Mouse (Mus musculus): Measurements from ENCODE around the gene Cyp21a1.
A peak's percentile ranks its signal among the peaks of the same experiment; 100 is the strongest.
"Not testable (repeated sequence)": the region's sequence is repeated elsewhere in the genome, so short reads cannot be mapped to it uniquely, and the experiment has no call there.

The Cyp21a1 gene

DNA sequence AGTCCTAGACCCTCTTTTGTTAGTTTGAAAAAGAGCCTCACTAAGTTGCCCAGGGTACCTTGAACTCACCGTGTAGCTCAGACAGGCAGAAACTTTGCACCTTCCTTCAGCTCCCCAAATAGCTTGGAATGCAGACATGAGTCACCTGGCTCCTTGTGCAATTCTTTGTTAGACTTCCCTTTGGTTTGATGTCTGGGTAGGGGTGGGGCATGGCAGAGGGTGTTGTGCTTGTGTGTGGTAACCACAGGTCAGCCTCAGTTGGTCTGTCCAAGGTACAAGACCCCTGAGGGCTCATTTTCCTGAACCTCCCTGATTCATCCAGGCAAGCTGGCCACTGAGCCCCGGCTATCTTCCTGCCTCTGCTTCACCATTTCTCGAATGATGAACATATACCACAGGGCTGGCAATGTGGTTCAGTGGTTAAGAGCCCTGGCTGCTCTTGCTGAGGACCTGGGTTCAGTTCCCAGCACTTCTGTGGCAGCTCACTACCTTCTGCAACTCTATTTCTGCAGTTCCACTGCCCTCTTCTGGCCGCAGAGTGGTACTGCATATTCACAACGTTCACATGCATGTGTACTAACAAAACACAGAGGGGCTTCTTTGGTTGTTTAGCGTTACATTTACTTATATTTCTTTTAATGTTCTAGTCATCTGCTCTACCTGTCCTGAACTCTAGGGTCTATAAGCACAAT is 656 bp upstream of the Cyp21a1 start:
- DNase-seq (ENCODE audit: low spot score in 2 of 2), result no peak

DNA sequence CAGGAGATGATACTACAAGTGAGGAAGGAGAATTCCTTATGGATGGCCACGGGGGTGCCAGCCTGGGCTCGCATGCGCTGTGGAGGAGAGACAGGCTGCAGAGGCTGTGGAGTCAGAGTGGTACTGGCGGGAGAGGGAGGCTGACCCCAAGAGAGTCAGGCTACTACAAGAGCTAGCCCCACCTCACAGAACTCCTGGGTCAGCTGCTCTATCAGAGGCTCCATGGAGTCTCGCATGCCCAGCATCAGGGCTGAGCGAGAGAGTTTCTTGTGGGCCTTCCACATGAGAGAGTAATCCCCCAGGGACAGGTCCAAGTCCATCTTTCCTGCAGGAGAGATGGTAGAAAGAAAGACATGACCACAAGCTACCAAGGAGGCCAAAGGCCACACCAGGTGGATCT is 994 bp downstream of the Cyp21a1 start:
- not testable (repeated sequence) for DNase-seq (ENCODE audit: low spot score in 2 of 2)

DNA sequence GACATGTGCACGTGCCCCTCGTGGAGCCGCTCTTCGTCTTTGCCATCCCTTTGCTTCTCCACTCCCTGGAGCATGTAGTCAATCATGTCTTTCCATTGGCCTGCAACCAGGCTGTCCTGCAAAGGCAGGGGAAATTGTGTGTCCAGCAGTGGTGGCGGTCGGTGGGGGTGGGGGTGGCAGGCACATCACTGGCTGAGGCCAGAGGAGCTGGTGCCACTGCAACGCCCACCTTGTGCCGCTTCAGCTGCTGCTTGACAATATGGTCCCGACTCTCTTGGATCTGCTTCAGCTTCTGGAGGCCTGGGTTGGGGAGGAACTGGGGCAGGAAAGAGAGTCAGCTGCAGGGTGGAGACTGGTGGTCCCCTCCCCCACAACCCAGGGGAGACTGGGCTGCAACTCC is 1.6 kb downstream of the Cyp21a1 start:
- not testable (repeated sequence) for DNase-seq (ENCODE audit: low spot score in 2 of 2)

DNA sequence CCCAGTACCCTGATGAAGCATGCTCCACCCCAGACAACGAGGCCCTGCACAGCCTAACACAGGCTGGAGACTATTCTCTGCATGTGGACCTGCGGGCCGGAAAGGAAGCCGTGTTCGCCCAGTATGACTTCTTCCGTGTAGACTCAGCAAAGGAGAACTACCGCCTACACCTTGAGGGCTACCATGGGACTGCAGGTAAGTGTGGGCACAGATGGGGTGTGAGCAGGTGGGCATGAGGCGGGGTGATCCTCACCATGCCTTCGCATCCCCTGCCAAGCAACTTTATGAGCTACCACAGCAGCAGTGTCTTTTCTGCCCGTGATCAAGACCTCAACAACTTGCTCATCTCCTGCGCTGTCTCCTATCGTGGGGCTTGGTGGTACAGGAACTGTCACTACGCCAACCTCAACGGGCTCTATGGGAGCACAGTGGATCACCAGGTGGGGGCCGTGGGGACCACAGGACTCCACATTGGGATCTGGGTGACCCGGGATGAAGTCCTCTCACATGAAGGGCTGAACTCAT is 3.5 kb downstream of the Cyp21a1 start:
- not testable (repeated sequence) for DNase-seq (ENCODE audit: low spot score in 2 of 2)

DNA sequence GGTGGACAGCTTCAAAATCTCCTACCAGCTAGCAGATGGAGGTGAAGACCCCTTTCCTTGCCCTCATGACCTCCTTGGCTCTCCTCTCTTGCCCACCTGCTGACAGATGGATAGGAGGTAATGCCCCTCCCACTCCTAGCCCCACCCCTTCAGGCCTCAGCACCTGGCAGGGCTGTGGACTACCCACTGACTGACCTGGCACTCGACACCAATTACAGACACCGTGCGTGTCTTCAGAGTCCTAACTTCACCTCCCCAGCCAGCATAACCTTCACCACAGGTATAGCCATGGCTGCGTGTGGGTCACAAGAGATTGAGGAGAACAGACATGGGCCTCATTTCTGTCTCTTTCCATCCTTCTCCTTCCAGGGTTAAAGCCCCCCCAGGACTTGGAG is 4.8 kb downstream of the Cyp21a1 start:
- DNase-seq (ENCODE audit: low spot score in 2 of 2), result no peak

DNA sequence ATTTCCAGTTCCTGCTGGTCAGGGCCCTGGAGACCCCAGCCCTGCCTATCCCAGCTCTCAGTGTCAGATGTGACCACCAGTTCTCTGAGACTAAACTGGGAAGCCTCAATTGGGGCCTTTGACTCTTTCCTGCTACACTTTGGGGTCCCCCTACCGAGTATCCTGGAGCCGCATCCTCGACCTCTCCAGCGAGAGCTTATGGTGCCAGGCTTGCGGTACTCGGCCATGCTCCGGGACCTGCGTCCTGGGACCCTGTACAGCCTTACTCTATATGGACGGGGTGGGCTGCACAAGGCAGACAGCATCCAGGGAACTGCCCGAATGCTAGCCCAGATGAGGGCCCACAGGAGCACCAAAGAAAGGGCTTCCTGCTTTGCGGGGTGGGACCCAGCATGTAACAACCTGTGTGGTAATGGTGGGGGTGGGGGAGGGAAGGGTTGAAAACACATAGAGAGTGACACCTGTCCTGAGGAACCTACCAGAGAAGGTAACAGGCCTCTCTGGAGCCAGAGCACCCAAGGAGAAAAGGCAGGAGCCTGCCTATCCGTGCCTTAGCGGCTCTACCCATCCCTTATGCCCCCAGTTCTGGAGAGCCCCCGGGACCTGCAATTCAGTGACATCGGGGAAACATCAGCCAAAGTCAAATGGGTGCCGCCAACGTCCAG is 5.4 kb downstream of the Cyp21a1 start:
- no peak for DNase-seq (ENCODE audit: low spot score in 2 of 2)

DNA sequence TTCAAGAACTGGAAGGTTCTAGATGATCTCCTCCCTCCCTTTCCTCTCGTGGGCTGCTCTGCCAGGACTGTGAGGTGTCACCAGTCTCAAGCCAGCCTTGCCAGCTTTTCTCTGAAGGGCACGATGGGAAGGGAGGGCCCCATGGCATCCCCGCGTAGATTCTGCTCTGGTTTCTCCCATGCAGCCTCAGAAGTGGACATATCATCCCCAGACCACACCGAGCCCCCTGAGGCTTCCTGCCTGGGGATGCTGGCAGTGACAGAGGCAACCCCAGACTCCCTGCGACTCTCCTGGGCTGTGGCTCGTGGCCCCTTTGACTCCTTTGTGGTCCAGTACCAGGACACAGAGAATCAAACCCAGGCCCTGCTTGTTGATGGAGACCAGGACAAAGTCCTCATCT is 6.3 kb downstream of the Cyp21a1 start:
- DNase-seq (ENCODE audit: low spot score in 2 of 2), result not testable (repeated sequence)

DNA sequence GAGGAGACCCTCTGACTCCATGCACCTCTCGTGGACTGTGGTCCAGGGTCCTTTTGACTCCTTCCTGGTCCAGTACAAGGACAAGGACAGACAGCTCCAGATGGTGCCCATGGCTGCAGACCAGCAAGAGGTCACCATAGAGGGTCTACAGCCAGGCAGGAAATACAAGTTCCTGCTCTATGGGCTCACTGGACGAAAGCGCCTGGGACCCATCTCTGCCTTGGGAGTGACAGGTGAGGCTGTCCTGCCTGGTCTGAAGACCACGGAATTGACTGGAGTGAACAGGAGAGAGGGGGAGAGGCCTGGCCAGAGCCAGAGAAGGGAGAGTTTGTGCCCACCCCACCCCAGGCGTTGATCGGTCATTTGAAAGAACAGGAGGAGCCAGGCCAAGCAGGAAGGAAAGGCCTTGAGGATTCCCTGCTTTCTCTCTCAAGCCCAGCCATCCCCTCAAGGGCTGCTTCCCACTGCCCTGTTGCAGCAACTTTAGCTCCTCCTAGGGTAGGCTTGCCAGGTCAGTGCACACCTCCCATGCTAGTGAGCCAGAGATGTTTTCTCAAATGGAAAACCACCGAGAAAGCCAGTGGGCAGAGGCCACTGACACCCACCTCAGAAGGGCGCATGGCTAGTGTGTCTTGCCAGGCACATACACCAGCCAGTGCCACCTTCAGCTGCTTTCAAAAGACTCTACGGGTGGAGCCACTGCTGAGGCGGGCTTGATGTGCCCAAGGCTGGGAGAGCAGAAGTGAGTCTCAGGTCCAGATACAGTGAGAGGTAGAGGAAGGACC is 7.0 kb downstream of the Cyp21a1 start:
- not testable (repeated sequence) for DNase-seq (ENCODE audit: low spot score in 2 of 2)

DNA sequence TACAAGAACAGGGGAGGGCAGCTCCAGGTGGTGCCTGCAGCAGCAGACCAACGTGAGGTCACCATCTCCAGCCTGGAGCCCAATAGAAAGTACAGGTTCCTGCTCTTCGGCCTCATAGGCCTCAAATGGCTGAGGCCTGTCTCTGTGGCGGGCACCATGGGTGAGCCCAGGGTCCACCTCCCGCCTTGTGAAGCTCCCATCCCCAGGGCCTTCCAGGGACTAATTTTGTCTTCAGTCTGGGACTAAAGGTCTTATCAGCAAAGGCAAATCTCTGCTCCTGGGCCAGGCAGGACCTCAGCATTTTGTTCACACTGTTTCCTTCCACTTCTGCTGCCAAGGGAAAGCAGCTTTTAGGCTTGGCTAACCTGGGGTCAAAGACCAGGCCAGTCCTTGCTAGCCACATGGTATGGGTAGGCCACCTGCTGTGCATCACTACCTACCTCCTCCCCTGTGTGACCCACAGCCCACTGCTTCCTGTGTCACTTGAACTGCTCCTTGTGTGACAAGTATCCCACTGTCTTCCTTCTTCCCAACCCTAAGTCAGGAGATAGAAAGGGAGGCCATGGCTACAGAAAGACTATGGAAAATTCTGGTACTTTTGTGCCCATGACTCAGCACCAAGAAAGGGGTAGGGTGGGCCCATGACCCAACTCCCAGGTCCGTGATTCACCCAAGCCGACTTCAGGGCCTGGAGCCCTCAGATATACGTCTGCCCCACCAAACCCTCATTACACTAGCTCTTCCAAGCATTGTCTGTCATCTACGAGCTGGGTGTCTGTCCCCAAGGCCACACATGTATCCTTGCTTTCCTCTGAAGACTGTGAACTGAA is 7.8 kb downstream of the Cyp21a1 start:
- DNase-seq (ENCODE audit: low spot score in 2 of 2), result no peak

DNA sequence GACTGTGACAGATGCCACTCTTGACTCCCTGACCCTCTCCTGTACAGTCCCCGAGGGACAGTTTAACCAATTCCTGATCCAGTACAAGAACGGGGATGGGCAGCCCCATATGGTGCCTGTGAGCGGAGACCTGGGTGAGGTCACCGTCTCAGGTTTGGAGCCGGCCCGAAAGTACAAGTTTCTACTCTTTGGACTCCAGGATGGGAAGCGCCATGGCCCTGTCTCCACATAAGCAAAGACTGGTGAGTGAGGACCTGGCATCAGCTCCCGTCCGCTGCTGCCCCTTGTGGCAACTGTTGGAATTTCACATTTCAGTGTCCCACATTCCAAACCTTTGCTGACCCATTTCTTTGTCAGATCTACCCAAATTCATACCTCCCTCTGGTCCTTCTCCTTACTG is 8.7 kb downstream of the Cyp21a1 start:
- DNase-seq (ENCODE audit: low spot score in 2 of 2), result peak in 1 of 2 experiments; percentile 20

DNA sequence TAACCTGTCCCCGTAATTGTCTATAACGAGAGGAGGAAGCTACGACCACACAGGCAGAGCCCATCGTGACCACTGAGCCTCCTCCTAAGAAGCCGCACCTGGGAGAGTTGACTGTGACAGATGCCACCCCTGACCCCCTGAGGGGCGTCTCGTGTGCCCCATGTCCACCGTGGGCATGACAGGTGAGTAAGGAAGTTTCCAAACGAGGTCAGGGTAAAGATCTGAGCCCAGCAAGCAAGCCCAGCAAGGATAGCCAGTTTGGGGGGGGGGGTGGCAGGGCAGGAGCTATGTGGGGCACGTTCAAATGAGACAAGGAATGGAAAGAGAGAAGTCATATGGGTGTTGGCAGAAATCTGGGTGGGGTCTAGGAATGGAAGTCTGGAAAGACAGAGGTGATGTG is 9.3 kb downstream of the Cyp21a1 start:
- no peak for DNase-seq (ENCODE audit: low spot score in 2 of 2)

DNA sequence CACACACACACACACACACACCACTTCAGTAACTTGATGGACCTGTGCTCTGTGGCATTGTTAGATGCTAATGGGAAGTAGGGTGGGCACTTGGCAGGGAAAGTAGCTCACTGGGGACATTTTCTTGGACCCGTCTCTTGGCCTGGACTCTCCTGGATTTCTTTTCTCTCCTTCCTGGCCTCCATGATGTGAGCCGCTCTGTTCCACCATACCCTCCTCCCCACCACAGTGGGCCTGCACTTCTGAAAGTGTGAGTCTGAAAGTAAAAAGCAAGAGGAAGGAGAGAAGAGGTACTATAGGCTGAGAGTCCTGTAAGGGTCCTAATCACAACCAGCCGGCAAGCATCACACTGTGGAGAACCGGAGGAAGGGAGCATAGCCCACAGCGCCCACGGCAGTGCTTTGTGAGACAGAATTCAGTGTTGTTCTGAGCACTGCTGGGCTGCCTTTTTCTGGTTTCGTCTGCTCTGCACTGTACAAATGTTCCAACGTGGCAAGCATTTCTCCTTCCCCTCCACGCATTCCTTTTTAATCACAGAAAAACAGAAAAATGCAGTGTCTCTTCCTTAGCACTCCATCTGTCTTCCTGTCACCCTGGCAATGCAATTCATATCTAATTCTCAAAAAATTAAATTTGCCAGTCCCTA is 26.6 kb downstream of the Cyp21a1 start:
- no peak for DNase-seq (ENCODE audit: low spot score in 2 of 2)

DNA sequence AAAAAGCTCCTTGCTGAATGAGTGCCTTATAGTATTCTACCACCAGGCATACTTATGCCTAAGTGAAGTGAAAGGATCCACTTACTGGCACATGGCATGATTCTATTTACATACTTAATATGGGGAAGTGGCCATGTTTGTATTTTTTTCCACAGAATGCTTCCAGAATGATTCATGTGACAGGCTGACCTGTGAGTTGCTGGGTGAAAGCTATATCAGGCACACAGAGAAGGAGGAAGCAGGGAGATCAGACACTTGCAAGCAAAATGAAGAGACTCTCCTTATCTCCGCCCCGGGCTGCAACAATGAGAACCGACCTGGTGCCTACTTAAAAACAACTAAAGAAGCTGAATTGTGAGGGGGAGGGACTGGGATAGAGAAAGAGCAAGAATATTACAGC is 42.9 kb downstream of the Cyp21a1 start:
- DNase-seq (ENCODE audit: low spot score in 2 of 2), result no peak

Data from natural killer cell, adult 2 months (primary cell).